Mouse (Mus musculus): Measurements from ENCODE around the gene Plekhh2.

GRCm38 (mm10) chr17:84550902-84551877 lies 39.5 kb downstream of the Plekhh2 start:
- TF ChIP-seq POLR2A (IDR thresholded peaks at IDR 0.05; ENCODE audit: borderline replicate concordance, extremely low read depth, insufficient read depth, insufficient read length, poor library complexity, severe bottlenecking) = no peak
- no peak for TF ChIP-seq CTCF (IDR thresholded peaks at IDR 0.05; ENCODE audit: borderline replicate concordance, extremely low read depth, insufficient read depth, insufficient read length)
